Mouse (Mus musculus) heart, embryonic 13.5 days (tissue): ENCODE data around the gene Gcnt2. TPM values are rescaled to one million over a fixed set of nuclear protein-coding genes. Genes with fewer than 3 reads are reported as not detected.
"Not testable (repeated sequence)": the region's sequence is repeated elsewhere in the genome, so short reads cannot be mapped to it uniquely, and the experiment has no call there.

Experiments
- ATAC-seq: fragments of 200-750 bp; cut with Nextera tagmentation; 2 replicates; pipeline ENCODE4 v1.8.0; 2017; ENCODE audit warnings: moderate TSS enrichment; ENCODE audit not compliant: insufficient number of reproducible peaks, low FRiP score, low TSS enrichment; ENCODE audit errors: extremely low read depth
- H3K27ac ChIP-seq: fragments of 300-500 bp; sonication (generic); replicated peaks from 2 replicates; pipeline ENCODE4 v1.5.1; 2015; ENCODE audit warnings: moderate library complexity, mild to moderate bottlenecking, inconsistent platforms
- H3K27me3 ChIP-seq: fragments of 300-500 bp; sonication (generic); replicated peaks from 2 replicates; pipeline ENCODE4 v1.6.1; 2015; ENCODE audit warnings: mild to moderate bottlenecking, inconsistent platforms
- H3K36me3 ChIP-seq: fragments of 300-500 bp; sonication (generic); 2 replicates; pipeline ENCODE4 v1.6.1; 2015; ENCODE audit warnings: mild to moderate bottlenecking, inconsistent platforms
- H3K4me1 ChIP-seq: fragments of 300-500 bp; sonication (generic); 2 replicates; pipeline ENCODE4 v1.6.1; 2015; ENCODE audit warnings: inconsistent platforms
- H3K4me2 ChIP-seq: fragments of 300-500 bp; sonication (generic); 2 replicates; pipeline ENCODE4 v1.6.1; 2015; ENCODE audit warnings: inconsistent platforms, mild to moderate bottlenecking, moderate library complexity
- H3K4me3 ChIP-seq: fragments of 300-500 bp; sonication (generic); 2 replicates; pipeline ENCODE4 v1.5.1; 2015; ENCODE audit warnings: moderate library complexity, mild to moderate bottlenecking, inconsistent platforms
- H3K9ac ChIP-seq: fragments of 300-500 bp; sonication (generic); 2 replicates; pipeline ENCODE4 v1.6.1; 2015; ENCODE audit warnings: inconsistent platforms, mild to moderate bottlenecking, moderate library complexity
- H3K9me3 ChIP-seq: fragments of 300-500 bp; sonication (generic); 2 replicates; pipeline ENCODE4 v1.6.1; 2016; ENCODE audit warnings: inconsistent platforms
- WGBS: fragments of 180-500 bp; shearing (Covaris S2); methylation state at CpG from one replicate; pipeline ENCODE4 v1.1.7; 2015; ENCODE audit warnings: mixed read lengths; 5-methylcytosine and 5-hydroxymethylcytosine counted together
- polyA plus RNA-seq: library from polyadenylated mRNA; unstranded; fragments of >200 nt; fragmentation: Nextera tagmentation; extraction: Ambion mirVana; gene quantifications from 2 replicates; pipeline ENCODE4 v1.2.1, GENCODE M21; 2015

The Gcnt2 gene
- polyA plus RNA-seq, 1 experiment from 2014 or later, result 2.5 TPM

- ATAC-seq, result no peak
- Histone ChIP-seq H3K9me3 (no peaks in the 10 kb centered on the region), H3K9ac (no peak overlapping the region), H3K4me2 (no peak overlapping the region), H3K27ac (no peak overlapping the region), H3K36me3 (no peaks in the 10 kb centered on the region), H3K27me3 (no peaks in the 10 kb centered on the region), H3K4me1 (peaks cover 17% of the 10 kb centered on the region), H3K4me3 (no peak overlapping the region)
- WGBS, result 37% methylated on average over 5 of the region's 5 CpGs
These were observed 14.5 kb downstream of the Gcnt2 start for GRCm38 (mm10) chr13:40874021-40874420.

- no peaks in the 10 kb centered on the region for H3K9me3 ChIP-seq
- ATAC-seq, result no peak
- H3K27ac ChIP-seq, result no peak overlapping the region
- H3K36me3 ChIP-seq, result no peaks in the 10 kb centered on the region
- WGBS, result 62% methylated on average over 5 of the region's 5 CpGs
- no peak overlapping the region for H3K4me3 ChIP-seq
- no peak overlapping the region for H3K4me2 ChIP-seq
- no peak overlapping the region for H3K9ac ChIP-seq
- peaks cover 13% of the 10 kb centered on the region; the same call in 1 of the 2 replicates for H3K4me1 ChIP-seq
- no peaks in the 10 kb centered on the region for H3K27me3 ChIP-seq
These were observed 15.9 kb downstream of the Gcnt2 start for GRCm38 (mm10) chr13:40875415-40875814.

GRCm38 (mm10) chr13:40877589-40877988, 18.0 kb downstream of the Gcnt2 start:
- H3K36me3 ChIP-seq, result no peaks in the 10 kb centered on the region
- H3K9ac ChIP-seq, result no peak overlapping the region
- no peak overlapping the region for H3K4me3 ChIP-seq
- 70% methylated on average over 4 of the region's 4 CpGs for WGBS
- H3K27me3 ChIP-seq, result no peaks in the 10 kb centered on the region
- H3K4me1 ChIP-seq, result peaks cover 13% of the 10 kb centered on the region; the same call in 1 of the 2 replicates
- no peak for ATAC-seq
- no peak overlapping the region for H3K4me2 ChIP-seq
- no peak overlapping the region for H3K27ac ChIP-seq
- H3K9me3 ChIP-seq, result no peaks in the 10 kb centered on the region

- Histone ChIP-seq H3K4me1 (peaks cover 6% of the 10 kb centered on the region; the same call in 1 of the 2 replicates), H3K36me3 (no peaks in the 10 kb centered on the region), H3K4me2 (no peak overlapping the region), H3K27ac (no peak overlapping the region), H3K27me3 (no peaks in the 10 kb centered on the region), H3K9me3 (no peaks in the 10 kb centered on the region), H3K9ac (no peak overlapping the region), H3K4me3 (no peak overlapping the region)
- no peak for ATAC-seq
- WGBS, result 72% methylated on average over 8 of the region's 8 CpGs
These were observed 21.0 kb downstream of the Gcnt2 start for GRCm38 (mm10) chr13:40880557-40880956.

GRCm38 (mm10) chr13:40882606-40883005, 23.1 kb downstream of the Gcnt2 start:
- Histone ChIP-seq H3K4me3 (no peak overlapping the region), H3K36me3 (no peaks in the 10 kb centered on the region), H3K27ac (no peak overlapping the region), H3K27me3 (0 out of 2 replicates have a peak, but pooled peaks cover 1% of the 10 kb centered on the region), H3K4me2 (no peak overlapping the region), H3K9me3 (no peaks in the 10 kb centered on the region), H3K4me1 (peaks cover 12% of the 10 kb centered on the region), H3K9ac (no peak overlapping the region)
- 74% methylated on average over 5 of the region's 5 CpGs for WGBS
- no peak for ATAC-seq

GRCm38 (mm10) chr13:40883903-40884302, 24.3 kb downstream of the Gcnt2 start:
- H3K9ac ChIP-seq, result no peak overlapping the region
- no peak overlapping the region for H3K27ac ChIP-seq
- H3K27me3 ChIP-seq, result 0 out of 2 replicates have a peak, but pooled peaks cover 6% of the 10 kb centered on the region
- no peak for ATAC-seq
- peaks cover 22% of the 10 kb centered on the region for H3K4me1 ChIP-seq
- 91% methylated on average over 9 of the region's 9 CpGs for WGBS
- no peak overlapping the region for H3K4me3 ChIP-seq
- no peaks in the 10 kb centered on the region for H3K9me3 ChIP-seq
- no peaks in the 10 kb centered on the region for H3K36me3 ChIP-seq
- no peak overlapping the region for H3K4me2 ChIP-seq

- 74% methylated on average over 5 of the region's 5 CpGs for WGBS
- Histone ChIP-seq H3K36me3 (no peaks in the 10 kb centered on the region), H3K9ac (no peak overlapping the region), H3K27ac (no peak overlapping the region), H3K4me1 (peaks cover 26% of the 10 kb centered on the region), H3K27me3 (0 out of 2 replicates have a peak, but pooled peaks cover 6% of the 10 kb centered on the region), H3K9me3 (no peaks in the 10 kb centered on the region), H3K4me3 (no peak overlapping the region), H3K4me2 (no peak overlapping the region)
- ATAC-seq, result no peak
These were observed 25.3 kb downstream of the Gcnt2 start for GRCm38 (mm10) chr13:40884878-40885277.

GRCm38 (mm10) chr13:40885935-40886642, 26.5 kb downstream of the Gcnt2 start:
- peak overlapping the region; percentile 80; the same call in 1 of the 2 replicates for H3K9ac ChIP-seq
- 37% methylated on average over 10 of the region's 10 CpGs for WGBS
- H3K4me1 ChIP-seq, result peaks cover 32% of the 10 kb centered on the region
- no peak for ATAC-seq
- H3K27ac ChIP-seq, result no peak overlapping the region
- H3K9me3 ChIP-seq, result no peaks in the 10 kb centered on the region
- 0 out of 2 replicates have a peak, but pooled peaks cover 6% of the 10 kb centered on the region for H3K27me3 ChIP-seq
- peak overlapping the region; percentile 51 for H3K4me3 ChIP-seq
- H3K36me3 ChIP-seq, result no peaks in the 10 kb centered on the region
- H3K4me2 ChIP-seq, result peak overlapping the region; percentile 72

- H3K27ac ChIP-seq, result 0 out of 2 replicates have a peak overlapping the region, but pooled peaks have one; percentile 20
- H3K4me2 ChIP-seq, result peak overlapping the region; percentile 72
- no peaks in the 10 kb centered on the region for H3K9me3 ChIP-seq
- peaks cover 32% of the 10 kb centered on the region for H3K4me1 ChIP-seq
- H3K4me3 ChIP-seq, result peak overlapping the region; percentile 51
- no peak for ATAC-seq
- H3K36me3 ChIP-seq, result no peaks in the 10 kb centered on the region
- 1% methylated on average over 22 of the region's 22 CpGs for WGBS
- H3K27me3 ChIP-seq, result 0 out of 2 replicates have a peak, but pooled peaks cover 6% of the 10 kb centered on the region
- peak overlapping the region; percentile 80 for H3K9ac ChIP-seq
These were observed 27.3 kb downstream of the Gcnt2 start for GRCm38 (mm10) chr13:40886643-40887381.

GRCm38 (mm10) chr13:40890595-40890994, 31.0 kb downstream of the Gcnt2 start:
- no peak overlapping the region for H3K9ac ChIP-seq
- 77% methylated on average over 5 of the region's 5 CpGs for WGBS
- H3K4me1 ChIP-seq, result peaks cover 42% of the 10 kb centered on the region
- H3K36me3 ChIP-seq, result no peaks in the 10 kb centered on the region
- H3K9me3 ChIP-seq, result no peaks in the 10 kb centered on the region
- no peak overlapping the region for H3K4me2 ChIP-seq
- no peak overlapping the region for H3K4me3 ChIP-seq
- 0 out of 2 replicates have a peak, but pooled peaks cover 6% of the 10 kb centered on the region for H3K27me3 ChIP-seq
- no peak overlapping the region for H3K27ac ChIP-seq
- ATAC-seq, result no peak

GRCm38 (mm10) chr13:40891369-40891768, 31.8 kb downstream of the Gcnt2 start:
- H3K36me3 ChIP-seq, H3K27me3 ChIP-seq, H3K4me2 ChIP-seq, H3K9ac ChIP-seq, ATAC-seq, H3K27ac ChIP-seq, H3K4me3 ChIP-seq, H3K9me3 ChIP-seq: not testable (repeated sequence)
- H3K4me1 ChIP-seq, result peaks cover 41% of the 10 kb centered on the region
- 89% methylated on average over 1 of the region's 1 CpGs for WGBS
